In the genomic region with DNA sequence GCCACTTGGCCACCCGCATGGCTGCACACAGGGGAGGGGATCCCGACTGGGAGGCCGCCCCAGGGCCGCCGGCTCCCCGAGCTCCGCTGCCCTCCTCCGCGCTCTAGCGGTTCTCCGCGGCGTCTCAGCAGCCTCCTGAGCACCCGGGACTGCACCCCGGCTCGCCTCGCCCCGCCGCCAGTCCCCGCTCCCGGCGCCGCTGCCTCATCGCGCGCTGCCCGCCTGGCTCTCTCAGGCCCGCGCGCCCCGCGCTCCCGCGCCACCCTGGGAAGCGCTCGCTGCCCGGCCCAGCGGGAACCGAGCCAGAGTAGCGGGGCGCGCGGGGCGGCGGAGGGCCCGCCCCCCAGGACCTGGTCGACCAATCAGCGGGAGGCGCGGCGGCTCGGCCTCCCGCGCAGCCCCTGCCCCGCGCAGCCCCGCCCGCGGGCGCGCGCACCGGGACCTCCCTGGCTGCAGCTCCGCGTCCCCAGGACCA, we compare ENCODE assay signal across 8 mouse cellular contexts.
A peak's percentile ranks its signal among the peaks of the same experiment; 100 is the strongest.
DNase-seq lines count a peak whose midpoint lies in the region; ATAC-seq and TF ChIP-seq lines count a peak whose summit lies in the region.

No protein-coding gene starts in this region.

- DNase-seq in adrenal gland, postnatal 14 days: peak; percentile 88
- peak; percentile 84 for DNase-seq in embryo, embryonic 10.5 days (ENCODE audit: low spot score)
- peak; percentile 87 for DNase-seq in gastrocnemius, postnatal 25 days
- DNase-seq in intestine, embryonic 14.5 days (ENCODE audit: low spot score): peak; percentile 86
- peak; percentile 51 to 86 for DNase-seq in left cerebral cortex, adult 9 months (ENCODE audit: low spot score in 2 of 2)
- peak; percentile 97 for DNase-seq in midbrain, embryonic 11.5 days (ENCODE audit: low spot score, missing footprints)
- DNase-seq in spleen, adult 2 months (ENCODE audit: low read depth in 1 of 2, low spot score in 2 of 2): no peak

- H3K27ac ChIP-seq in intestine, embryonic 14.5 days (ENCODE audit: low read depth): peak overlapping the region; percentile 51; the same call in 1 of the 2 replicates
- H3K27ac ChIP-seq in midbrain, embryonic 11.5 days (ENCODE audit: low read depth, low read length): no peak overlapping the region
- H3K27ac ChIP-seq in spleen, adult 2 months (ENCODE audit: insufficient read depth, low read length): no peak overlapping the region

- peak overlapping the region; percentile 68 for H3K4me3 ChIP-seq in intestine, embryonic 14.5 days (ENCODE audit: low read depth, low read length)
- peak overlapping the region; percentile 74 for H3K4me3 ChIP-seq in midbrain, embryonic 11.5 days (ENCODE audit: low read depth, low read length)
- peak overlapping the region; percentile 26; the same call in 1 of the 2 replicates for H3K4me3 ChIP-seq in spleen, adult 2 months (ENCODE audit: extremely low read depth, insufficient read depth, insufficient read length)

- TF ChIP-seq CTCF in spleen, adult 2 months (IDR thresholded peaks at IDR 0.05; ENCODE audit: extremely low read depth, insufficient read depth, insufficient read length, insufficient replicate concordance): no peak

- no peaks in the 10 kb centered on the region for H3K9me3 ChIP-seq in intestine, embryonic 14.5 days (ENCODE audit: control insufficient read depth, low read length)
- no peaks in the 10 kb centered on the region for H3K9me3 ChIP-seq in midbrain, embryonic 11.5 days (ENCODE audit: control insufficient read depth, low read length)

- TF ChIP-seq POLR2A in spleen, adult 2 months (IDR thresholded peaks at IDR 0.05; ENCODE audit: low read depth, low read length): no peak

- H3K4me2 ChIP-seq in intestine, embryonic 14.5 days (ENCODE audit: low read length): peak overlapping the region; percentile 96
- H3K4me2 ChIP-seq in midbrain, embryonic 11.5 days: peak overlapping the region; percentile 99

- WGBS in intestine, embryonic 14.5 days: under 1% methylated on average over 47 of the region's 65 CpGs
- WGBS in midbrain, embryonic 11.5 days: under 1% methylated on average over 48 of the region's 65 CpGs
- under 1% methylated on average over 65 of the region's 65 CpGs for WGBS in spleen, adult 2 months

- peaks cover 10% of the 10 kb centered on the region; the same call in 1 of the 2 replicates for H3K27me3 ChIP-seq in intestine, embryonic 14.5 days (replicated peaks; ENCODE audit: control insufficient read depth, insufficient read depth, low read length)
- H3K27me3 ChIP-seq in midbrain, embryonic 11.5 days (ENCODE audit: control insufficient read depth, insufficient read depth, low read length): peaks cover 4% of the 10 kb centered on the region; the same call in 1 of the 2 replicates
- 0 out of 2 replicates have a peak, but pooled peaks cover 5% of the 10 kb centered on the region for H3K27me3 ChIP-seq in spleen, adult 2 months (ENCODE audit: control insufficient read depth, insufficient read depth, low read length)

- no peaks in the 10 kb centered on the region for H3K4me1 ChIP-seq in intestine, embryonic 14.5 days (replicated peaks; ENCODE audit: control insufficient read depth, insufficient read depth, low read length)
- H3K4me1 ChIP-seq in midbrain, embryonic 11.5 days (ENCODE audit: control insufficient read depth, insufficient read depth, low read length): peaks cover 8% of the 10 kb centered on the region
- no peaks in the 10 kb centered on the region; the same call in 1 of the 2 replicates for H3K4me1 ChIP-seq in spleen, adult 2 months (ENCODE audit: control insufficient read depth, insufficient read depth, insufficient read length)

- peak; percentile 94 for ATAC-seq in intestine, embryonic 14.5 days (replicated peaks; ENCODE audit: low FRiP score, low TSS enrichment, low read depth)
- ATAC-seq in midbrain, embryonic 11.5 days (ENCODE audit: low FRiP score): peak; percentile 96
- no peak for ATAC-seq in erythroid progenitor cell, adult 5-6 weeks (replicated peaks; ENCODE audit: low FRiP score, poor library complexity, severe bottlenecking)

- H3K9ac ChIP-seq in intestine, embryonic 14.5 days (ENCODE audit: low read length): peak overlapping the region; percentile 45
- H3K9ac ChIP-seq in midbrain, embryonic 11.5 days (ENCODE audit: low read length): peak overlapping the region; percentile 74

- no peaks in the 10 kb centered on the region for H3K36me3 ChIP-seq in intestine, embryonic 14.5 days (ENCODE audit: control insufficient read depth, insufficient read depth, low read length)
- no peaks in the 10 kb centered on the region for H3K36me3 ChIP-seq in midbrain, embryonic 11.5 days (ENCODE audit: control insufficient read depth, insufficient read depth, low read length)
- no peaks in the 10 kb centered on the region for H3K36me3 ChIP-seq in spleen, adult 2 months (ENCODE audit: control insufficient read depth, insufficient read depth, low read length)

Comparison
In these comparisons a context has a peak if more than half of its experiments do, and no peak if none do; other contexts are left out.
1. DNase-seq: peak in adrenal gland, postnatal 14 days (single experiment), embryo, embryonic 10.5 days (single experiment), gastrocnemius, postnatal 25 days (single experiment), intestine, embryonic 14.5 days (single experiment), left cerebral cortex, adult 9 months (2 of 2) and midbrain, embryonic 11.5 days (single experiment); none in spleen, adult 2 months (0 of 2).
2. Peak in every context shown above with its lines, with median percentiles within 50 percentile points of each other: H3K4me3 ChIP-seq.